Mouse (Mus musculus) fibroblast of lung, adult 2 months (primary cell): ENCODE results near the gene Abhd16a.

Experiments
- DNase-seq: peaks from one replicate; pipeline ENCODE4 v3.0.0-alpha.2; 2011; ENCODE audit warnings: low read depth

The Abhd16a gene

GRCm38 (mm10) chr17:35060071-35060470 is 29.0 kb upstream of the Abhd16a start:
- no peak for DNase-seq

DNA sequence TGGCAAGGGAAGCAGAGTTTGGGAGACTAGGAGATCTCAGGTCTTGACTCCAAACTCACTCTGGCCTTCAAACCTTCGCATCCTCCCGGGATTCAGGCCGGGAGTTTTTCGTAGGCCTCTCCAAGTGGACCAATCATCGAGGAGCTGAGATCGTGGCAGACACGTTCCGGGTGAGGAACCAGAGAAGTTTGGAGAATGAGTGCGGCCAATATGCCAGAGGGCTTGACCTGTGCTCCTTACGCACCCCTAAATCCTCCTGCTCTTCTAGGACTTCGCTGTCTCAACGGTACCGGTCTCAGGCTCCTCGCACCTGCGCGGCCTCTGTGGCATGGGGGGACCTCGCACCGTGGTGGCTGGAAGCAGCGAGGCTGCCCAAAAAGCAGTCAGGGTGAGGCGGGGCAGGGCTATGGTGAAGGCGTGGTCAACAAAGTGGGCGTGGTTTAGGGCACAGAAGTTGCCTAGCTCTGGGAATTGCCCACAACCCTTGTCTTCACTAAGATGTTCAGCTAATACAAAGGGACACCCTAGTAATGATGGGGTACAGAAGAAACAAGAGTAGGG is 28.2 kb upstream of the Abhd16a start:
- DNase-seq = no peak

DNA sequence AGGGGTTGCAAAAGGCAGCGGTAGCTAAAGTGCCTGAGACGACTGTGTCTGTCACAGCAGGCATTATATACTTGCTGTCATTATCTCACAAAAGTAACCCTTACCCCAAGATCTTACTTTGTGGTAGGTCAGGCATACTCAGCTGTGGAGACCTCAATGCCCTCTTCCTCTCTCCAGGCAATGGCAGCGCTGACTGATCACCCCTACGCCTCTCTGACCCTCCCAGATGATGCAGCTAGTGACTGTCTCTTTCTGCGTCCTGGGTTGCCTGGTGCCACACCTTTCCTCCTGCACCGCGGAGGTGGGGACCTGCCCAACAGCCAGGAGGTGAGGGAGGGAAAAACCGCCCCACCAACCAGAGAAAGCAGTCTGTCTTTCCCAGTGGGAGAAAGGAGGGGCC is 27.8 kb upstream of the Abhd16a start:
- DNase-seq = no peak

DNA sequence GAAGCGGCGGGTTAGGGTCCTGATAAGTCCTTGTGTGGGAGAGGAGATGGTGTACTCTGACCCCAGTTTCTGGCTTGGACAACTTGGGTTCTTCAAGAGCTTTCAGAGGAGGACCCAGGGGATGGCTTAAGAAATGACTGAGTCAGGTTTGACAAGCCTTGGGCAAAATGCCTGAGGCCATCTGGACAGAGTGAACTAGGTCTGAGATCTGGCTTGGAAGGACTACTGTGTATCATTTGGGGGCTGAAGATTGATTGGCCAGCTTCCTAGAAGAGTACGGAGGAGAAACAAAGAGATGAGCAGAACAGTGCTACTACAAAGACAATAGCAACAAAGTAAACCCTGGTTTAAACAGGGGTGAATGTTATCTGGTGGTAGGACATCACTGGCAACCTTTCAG is 25.6 kb upstream of the Abhd16a start:
- DNase-seq = no peak

GRCm38 (mm10) chr17:35064378-35064877 is 24.6 kb upstream of the Abhd16a start:
- DNase-seq = no peak

- no peak for DNase-seq
Measured at GRCm38 (mm10) chr17:35064951-35065947, 23.8 kb upstream of the Abhd16a start, which contains the start of gene Ly6g6c. Gene Ly6g6c (plus strand): TSS chr17:35065388.

GRCm38 (mm10) chr17:35066084-35066483 is 23.0 kb upstream of the Abhd16a start, which contains the start of gene Mpig6b:
Gene Mpig6b (minus strand): TSS chr17:35066184.
- no peak for DNase-seq

- no peak for DNase-seq
Measured at GRCm38 (mm10) chr17:35068213-35068914, 20.7 kb upstream of the Abhd16a start.

GRCm38 (mm10) chr17:35070556-35071229 is 18.4 kb upstream of the Abhd16a start:
- DNase-seq = no peak

GRCm38 (mm10) chr17:35071454-35071853 is 17.6 kb upstream of the Abhd16a start:
- no peak for DNase-seq

GRCm38 (mm10) chr17:35074097-35074496 is 15.0 kb upstream of the Abhd16a start:
- no peak for DNase-seq

DNA sequence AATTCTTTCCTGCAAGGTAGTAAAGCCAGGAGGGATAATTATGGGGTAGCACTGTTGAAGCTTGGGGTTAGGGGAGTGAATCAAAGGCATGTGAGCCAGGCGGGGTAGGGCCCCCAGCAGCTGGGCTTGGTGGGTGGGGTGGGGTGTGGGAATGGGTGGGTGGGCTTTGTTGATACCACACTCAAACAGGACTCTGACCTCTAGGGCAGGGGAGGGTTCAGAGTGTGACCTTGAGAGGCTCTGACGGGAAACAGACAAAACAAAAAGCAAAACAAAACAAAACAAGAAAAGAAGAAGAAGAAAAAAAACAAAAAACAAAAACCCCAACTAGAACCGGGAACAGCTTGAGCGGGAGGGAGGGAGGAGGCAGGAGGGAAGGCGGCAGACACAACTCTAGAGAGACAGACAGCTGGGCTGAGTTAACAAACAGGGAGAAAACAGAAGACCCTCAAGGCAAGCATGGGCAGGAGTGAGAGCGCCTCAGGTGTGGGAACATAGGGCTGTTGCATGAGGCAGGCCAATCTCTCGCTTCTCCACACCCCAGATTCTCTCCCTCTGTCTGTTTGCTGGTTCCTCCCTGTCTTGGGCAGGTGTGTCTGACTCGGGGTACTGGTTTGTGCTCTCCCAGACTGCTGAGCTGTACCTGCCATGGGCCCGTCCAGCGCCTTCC is 12.4 kb upstream of the Abhd16a start, which contains the start of gene Ly6g6e:
TSS of gene Ly6g6e (plus strand) at position 396 of the 670 bp plus-strand sequence.
- no peak for DNase-seq

DNA sequence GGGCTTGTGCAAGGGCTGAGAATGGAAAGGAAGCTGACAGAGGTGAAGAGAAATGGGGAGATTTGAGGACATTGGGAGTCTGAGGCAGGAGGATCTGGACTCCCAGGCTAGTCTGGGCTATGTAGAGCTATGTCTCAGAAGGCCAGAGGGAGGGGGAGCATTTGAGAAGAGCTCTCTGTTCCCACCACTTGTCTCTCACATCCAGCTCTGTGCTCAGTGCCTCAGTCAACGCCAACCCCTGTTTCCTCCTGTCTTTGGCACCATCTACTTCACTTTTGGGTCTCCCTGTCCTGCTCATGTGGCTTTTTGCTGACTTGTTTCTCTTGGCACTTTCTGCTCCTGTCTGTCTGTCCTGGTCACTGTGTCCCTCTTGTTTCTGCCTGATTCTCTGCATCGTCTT is 11.8 kb upstream of the Abhd16a start:
- DNase-seq = no peak

DNA sequence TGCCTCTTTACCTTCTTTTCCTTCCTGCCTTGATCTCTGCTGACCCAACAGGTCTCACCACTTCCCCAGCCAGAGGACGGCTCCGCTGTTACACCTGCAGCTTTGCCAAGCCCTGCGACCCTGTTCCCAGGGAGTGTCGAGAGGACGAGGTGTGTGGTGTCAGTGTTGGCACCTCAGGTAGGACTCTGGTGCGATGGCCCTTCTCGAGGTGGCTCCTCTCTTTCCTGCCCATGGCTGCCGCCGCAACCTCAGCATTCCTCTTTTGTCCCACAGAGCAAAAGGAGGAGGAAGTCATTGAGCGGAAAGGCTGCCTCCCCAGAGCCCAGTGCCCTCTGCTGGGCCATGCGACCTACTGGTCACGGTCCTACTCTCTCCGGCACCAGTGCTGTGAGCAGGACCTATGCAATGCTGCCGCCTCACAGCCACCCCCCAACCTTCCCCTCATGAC is 11.3 kb upstream of the Abhd16a start, which contains the start of gene Ly6g6d:
TSS of gene Ly6g6d (minus strand) at position 280 of the 448 bp plus-strand sequence.
- no peak for DNase-seq

- no peak for DNase-seq
Measured at GRCm38 (mm10) chr17:35079778-35080177, 9.3 kb upstream of the Abhd16a start.

DNA sequence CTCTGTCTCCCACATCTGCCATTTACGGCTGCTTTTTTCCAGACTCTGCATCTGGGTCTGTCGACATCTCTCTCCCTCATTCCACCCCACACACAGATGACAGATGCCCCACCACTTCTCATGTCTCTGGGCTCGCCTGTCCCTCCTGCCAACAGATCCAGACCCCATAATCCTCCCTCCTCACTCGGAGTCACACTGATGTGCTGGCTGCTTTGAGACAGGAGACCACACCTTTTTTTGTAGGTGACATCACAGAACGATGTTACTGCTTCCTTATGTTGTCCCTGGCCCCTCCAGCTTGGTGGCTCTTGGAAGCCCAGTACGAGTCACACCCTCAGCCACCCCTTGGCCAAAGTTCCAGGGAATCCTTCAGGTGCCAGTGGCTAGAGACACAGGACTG is 8.8 kb upstream of the Abhd16a start:
- no peak for DNase-seq

DNA sequence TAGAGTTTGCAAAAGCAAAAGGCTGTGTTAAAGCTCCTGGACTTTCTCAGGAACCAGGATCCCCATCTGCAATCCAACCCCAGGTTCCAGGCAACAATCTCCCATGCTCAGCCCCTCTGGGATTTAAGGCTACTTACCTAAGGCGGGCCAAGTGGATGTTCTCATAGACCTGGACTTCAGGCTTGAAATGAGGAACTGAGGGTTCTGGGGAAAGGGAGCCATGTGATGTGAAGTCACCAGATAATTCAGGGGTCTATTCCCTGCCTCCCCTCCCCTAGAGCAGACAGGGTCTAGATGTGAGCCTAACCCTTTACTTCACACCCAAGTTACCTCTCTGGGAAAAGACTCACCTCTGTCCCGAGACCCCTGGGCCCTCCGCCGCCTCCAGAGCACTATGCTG is 8.4 kb upstream of the Abhd16a start:
- no peak for DNase-seq

DNA sequence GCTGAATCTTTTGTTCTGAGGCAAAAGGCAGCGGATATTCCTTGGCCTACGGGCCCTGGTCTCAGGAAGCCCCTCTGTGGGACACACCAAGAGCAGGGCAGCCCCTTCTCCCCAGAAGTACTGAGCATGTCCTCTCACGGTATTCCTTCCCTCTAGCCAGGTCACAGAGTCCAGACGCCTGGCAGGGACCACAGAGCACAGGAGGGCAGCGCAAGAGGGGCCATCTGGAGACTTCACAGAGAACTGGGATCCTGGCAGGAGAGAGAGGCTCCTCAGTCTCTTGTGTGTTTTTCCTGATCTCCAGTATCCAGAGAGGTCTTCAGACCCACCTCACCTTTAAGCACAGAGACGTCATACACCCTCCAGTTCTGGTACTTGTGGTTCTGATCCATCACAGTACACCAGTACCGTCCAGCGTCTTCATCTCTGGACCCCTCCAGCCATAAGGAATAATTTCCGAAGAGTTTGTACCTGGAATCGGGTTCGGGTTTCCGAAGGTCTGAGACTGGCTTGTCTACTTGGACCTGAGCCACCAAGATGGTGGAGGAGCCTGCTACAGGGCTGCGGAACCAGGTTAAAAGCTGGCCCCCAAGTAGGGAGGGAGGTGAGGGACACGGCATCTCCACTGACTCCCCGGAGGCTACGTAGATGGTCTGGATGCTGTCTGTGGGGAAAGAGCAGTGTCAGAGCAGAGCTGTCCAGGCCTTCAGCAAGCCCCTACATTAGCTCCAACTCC is 6.1 kb upstream of the Abhd16a start:
- DNase-seq = no peak

DNA sequence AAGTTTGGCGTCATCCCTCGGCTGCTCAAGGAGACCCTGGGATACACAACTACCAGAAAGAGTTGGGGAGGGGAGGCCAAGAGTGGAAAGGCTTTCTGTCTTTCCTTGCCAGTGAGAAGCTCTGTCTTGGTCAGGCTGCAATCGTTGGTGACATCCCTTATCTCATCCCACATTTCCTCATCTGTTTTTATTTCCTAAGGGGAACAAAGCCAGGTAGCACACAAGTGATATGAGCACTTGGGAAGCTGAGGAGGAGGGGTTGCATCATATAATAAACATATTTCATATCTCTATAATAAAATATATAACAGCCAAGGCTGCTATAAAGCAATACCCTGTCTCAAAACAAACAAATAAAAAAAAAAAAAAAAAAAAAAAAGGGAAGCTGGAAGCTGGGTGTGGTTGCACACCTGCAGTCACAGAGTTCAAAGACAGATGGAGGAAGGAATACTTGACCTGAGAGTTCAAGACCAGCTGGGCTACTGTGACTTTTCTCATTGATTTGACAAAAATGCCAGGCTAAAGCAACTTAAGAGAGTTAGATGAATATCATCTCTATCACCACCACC is 5.0 kb upstream of the Abhd16a start:
- no peak for DNase-seq
